Mouse (Mus musculus) cerebellum, adult 9-11 months (tissue): ENCODE results near the gene Olfr56.
"Not testable (repeated sequence)": the region's sequence is repeated elsewhere in the genome, so short reads cannot be mapped to it uniquely, and the experiment has no call there.

Experiments
- DNase-seq: peaks from one replicate; pipeline ENCODE4 v3.0.0; 2022

Olfr56 gene

DNA sequence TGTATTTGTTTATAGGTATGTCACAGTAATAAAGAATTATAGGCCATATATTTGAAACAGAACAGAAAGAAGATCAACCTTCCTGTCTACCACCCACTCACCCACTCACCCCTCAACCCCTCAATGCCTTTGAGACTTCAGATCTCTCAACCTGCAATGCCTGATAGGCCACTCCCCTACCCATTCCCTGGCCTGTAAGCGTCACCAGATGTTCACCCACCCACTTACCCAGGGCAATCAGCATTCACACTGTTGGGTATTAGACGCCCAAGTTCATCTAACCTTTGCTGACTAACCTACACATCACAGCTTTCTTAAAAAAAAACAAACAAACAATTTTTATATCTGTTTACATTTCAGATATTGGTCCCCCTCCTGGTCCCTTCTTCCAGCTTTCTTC, 83.2 kb downstream of the Olfr56 start:
- DNase-seq: not testable (repeated sequence)

DNA sequence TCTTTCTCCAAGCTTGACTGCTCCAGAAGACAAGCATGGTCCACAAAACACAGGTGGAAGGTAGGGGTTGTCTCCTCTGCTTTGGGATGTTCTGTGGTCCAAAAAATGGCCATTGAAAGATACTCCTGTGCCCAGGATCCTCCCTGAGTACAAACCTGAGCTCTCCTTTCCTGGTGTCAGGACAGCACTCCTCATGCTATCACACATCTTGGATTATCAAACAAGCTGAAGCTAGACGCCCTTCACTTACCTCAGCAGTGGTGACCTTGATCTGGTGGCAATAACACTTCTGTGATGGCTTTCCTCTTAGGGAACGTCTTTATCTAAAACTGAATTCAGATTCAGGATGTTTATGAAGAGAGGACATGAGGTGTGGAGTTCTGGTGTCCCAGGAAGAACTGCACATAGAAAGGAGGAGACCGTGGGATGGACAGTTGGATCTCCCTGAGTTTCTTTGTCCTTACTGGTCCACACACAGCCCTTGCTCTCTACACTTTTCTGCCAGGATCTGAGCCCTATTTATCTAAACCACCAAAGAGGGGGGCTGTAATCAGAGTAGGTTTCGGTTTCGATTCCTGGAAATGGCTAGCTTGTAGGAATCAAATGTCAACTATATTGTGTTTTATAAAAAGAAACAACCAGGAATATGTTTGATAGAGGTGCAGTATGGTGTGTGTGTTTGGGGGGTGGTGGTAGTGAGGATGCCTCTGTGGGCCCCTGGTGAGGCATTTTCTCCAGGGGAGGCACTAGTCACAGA, 85.2 kb downstream of the Olfr56 start, which contains the start of gene Tgtp2:
Tgtp2 (minus strand) TSS at position 494 of the 757 bp plus-strand sequence.
- DNase-seq: not testable (repeated sequence)

DNA sequence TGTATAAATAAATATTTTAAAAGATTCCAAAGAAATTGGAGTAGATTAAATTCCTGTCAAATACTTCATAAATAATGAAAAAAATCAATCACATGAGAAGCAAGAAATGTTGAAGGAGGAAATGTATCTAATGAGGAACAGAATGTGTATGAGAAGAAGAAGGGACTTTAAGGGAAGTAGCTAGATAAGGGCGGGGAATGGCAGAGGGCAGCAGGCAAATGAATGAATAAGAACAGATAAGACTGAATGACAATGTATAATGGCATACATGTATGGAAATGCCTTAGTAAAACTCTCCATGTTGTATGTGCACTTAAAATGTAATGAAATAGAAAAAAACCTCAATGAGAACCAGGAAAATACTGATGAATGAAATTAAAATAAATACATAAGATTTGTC, 89.7 kb downstream of the Olfr56 start:
- no peak for DNase-seq

DNA sequence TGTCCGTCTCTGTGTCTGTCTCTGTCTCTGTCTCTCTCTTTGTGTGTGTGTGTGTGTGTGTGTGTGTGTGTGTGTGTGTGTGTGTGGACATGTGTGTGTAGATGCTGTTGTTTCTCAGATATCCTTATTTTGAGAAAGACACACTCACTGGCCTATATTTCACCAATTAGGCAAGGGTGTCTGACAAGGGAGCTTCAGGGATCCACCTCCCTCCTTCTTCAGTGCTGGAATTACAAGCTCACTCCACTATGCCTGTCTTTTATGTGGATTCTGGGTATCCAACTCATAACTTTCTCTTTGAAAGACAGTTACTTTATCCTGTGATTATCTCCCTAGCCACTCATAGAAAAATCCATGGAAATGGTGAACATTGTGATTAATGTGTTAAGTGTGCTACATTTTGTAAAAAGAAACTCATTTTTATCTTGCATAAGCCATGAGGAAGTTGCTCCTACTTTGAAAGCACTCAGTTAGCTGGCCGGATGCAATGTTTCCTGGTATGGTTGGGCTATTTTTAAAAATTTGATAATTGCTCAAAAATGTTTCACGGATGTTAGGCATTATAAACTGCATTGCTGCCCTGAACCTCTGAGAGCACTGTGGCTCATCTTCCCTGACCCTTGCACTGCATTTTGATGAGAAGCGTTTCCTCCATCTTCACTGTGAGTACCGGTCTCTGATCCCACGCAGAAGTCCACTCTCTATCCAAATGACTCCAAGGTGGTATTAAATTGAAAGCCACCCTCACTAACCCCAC, 97.5 kb downstream of the Olfr56 start, which contains the start of gene Ifi47:
Ifi47 (plus strand) TSS at position 587 of the 757 bp plus-strand sequence.
- DNase-seq: not testable (repeated sequence)

DNA sequence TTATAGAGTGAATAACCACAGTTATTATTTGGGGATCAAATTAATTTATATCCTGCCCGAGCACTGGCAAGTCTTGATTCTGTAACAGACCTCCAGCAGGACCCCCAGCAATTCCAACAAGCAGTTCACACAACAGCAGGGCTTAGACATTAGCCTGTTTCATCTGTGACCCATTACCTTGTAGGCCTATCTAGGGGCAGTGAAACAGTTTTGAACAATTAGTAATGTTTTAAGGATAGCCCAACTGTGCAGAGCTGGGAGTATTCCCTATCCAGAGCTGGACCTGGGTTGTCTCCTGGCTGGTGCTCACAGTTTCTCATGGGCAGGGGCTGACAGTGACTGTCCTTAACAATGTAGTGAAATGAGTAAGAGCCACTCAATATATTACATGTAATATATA, 98.3 kb downstream of the Olfr56 start:
- DNase-seq: no peak

DNA sequence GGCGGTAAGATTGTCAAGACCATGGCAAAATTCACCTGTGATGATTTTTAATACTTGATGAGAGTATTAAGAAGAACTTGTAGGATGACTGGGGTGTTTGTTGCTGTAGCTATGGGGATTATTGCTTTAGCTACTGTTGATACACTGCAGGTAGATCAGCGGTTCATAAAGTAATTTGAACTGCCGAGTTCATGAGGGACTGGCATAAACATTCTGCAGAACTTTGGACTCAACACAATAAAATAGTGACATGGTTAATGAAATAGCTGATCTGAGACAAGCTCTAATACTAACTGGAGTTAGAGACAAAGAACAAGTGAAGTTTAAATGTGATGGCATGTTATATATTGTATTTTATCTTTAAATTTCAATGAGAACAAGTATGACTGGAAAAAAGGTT, 100.0 kb downstream of the Olfr56 start:
- no peak for DNase-seq

DNA sequence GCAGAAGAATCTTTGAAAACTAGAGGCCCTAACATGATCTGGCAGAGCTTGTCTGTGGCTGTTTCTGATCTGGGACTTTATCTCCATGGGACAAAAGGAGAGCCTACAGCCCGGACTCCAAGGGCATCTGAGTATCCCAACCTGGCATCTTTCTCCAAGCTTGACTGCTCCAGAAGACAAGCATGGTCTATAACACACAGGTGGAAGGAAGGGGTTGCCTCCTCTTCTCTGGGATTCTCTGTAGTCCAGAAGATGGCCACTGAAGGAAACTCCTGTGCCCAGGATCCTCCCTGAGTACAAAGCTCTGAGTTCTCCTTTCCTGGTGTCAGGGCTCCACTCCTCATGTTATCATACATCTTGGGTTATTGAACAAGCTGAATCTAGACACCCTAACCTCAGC, 101.9 kb downstream of the Olfr56 start:
- DNase-seq: no peak

DNA sequence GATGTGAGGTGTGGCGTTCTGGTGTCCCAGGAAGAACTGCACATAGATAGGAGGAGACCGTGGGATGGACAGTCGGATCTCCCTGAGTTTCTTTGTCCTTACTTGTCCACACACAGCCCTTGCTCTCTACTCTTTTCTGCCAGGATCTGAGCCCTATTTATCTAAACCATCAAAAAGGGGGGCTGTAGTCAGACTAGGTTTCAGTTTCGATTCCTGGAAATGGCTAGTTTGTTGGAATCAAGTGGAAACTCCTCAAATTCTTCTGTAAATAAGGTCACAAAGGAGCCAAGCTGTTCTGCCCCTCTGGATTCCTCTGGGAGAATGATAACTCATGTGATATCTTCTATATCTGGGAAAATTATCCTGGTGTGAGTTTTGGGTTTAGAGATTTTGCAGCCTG, 102.7 kb downstream of the Olfr56 start:
- no peak for DNase-seq

DNA sequence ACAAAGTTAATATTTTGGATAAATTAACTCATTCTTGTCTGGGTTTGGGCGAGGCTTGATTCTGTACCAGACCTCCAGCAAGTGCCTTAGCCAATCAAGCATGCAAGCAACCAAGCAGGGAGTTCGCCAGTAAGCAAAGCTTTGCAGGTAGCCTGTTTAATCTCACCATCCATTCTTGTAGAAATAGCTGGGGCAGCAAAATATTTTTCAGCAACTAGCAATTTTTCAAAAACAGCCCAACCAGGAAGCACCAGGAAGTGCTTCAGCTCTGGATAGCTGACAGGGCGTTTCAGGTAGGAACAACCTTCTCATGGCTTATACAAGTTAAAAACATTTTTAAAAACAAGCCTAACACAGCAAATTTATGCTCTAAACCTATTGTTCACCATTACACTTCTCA, 103.2 kb downstream of the Olfr56 start:
- DNase-seq: no peak

DNA sequence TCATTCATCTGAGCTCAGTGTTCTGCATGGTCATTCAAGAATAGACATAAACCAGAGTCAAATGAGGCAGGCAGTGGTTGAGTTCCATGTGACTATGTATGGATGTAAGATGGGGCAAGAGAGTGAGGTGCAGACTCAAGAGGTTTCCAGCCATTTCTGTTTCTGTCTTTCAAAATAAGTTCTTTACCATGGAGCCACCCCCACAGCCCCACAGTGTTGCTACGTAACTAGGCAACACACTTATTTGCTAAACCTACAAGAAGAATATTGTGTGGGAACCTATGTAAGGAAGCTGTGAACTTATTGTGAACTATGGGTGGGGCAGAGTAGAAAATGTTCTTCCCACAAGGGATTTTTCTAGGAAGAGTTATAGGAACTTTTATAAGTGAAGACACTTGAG, 104.5 kb downstream of the Olfr56 start:
- no peak for DNase-seq

DNA sequence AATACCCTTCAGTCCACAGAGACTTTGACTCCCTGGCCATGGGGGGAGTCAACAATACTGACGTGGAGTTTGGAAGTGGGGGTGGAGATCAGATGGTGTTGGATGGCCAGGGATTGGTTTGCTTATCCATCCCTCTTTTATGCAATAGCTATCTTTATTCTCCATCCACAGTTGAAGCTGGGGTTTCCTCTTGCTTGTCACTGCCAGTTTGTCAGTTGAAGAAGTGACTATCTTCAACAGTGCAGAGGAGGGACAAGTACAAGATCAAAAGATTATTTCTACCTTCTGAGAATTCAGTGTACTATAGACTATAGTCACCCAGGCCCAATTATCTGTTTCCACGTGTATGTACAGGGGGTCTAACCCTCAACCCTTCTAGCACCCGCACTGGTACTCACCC, 105.1 kb downstream of the Olfr56 start:
- no peak for DNase-seq

DNA sequence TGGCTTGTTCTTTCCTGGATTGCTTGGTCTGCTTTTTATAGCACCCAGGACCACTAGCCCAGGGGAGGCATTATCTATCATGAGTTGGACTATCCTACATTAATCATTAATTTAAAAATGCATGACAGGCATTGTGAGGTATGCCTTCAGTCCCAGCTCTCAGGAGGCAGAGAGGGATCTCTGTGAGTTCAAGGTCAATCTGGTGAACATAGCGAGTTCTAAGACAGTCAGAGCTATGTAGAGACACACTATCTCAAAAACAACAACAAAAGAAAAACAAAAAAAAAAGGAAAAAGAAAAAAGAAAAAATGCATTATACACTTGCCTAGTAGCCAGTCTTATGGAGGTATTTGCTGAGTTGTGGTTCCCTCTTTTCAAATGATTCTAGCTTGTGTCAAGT, 105.7 kb downstream of the Olfr56 start:
- no peak for DNase-seq

DNA sequence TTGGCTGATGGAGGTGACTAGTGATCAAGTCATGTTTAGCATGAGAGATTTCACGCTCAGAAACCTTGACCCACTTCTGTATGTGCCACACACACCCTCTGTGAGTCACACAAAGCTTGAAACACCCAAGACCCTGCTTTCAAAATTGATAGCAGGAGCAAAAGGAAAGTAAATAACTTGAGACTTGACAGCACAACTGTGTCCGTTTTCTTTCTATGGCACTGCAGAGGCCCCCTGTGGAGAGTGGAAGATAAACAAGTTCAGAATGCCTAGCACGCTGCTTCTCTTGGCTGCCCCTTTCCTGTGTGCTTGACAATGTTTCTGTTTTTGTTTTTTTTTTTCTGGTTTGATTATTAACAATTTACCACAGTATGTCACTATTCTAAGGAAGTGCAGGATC, 106.2 kb downstream of the Olfr56 start:
- DNase-seq: no peak

DNA sequence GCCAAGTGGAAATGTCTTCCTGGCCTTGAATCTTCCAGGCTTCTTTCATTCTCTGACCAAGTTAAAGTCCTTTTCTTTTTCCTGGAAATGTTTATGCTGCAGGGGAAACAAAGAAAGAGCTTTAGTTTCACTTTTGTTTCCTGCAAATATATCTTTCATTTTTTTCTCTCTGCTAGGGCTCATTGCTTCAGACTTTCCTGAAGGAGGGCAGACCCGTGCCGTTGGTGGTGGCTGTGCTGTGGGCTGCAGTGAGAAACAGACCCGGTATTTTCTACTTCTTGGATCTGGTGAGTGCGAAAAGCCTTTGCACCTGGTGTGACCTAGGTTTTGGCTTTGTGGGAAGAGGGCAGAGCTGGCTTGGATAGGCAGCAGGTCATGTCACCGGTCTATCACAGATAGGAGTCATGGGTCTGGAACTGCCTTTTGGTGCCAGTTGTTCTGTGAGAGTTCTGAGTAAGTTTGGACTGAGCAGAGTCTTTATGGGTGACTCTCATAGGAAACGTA, 108.2 kb downstream of the Olfr56 start:
- no peak for DNase-seq

DNA sequence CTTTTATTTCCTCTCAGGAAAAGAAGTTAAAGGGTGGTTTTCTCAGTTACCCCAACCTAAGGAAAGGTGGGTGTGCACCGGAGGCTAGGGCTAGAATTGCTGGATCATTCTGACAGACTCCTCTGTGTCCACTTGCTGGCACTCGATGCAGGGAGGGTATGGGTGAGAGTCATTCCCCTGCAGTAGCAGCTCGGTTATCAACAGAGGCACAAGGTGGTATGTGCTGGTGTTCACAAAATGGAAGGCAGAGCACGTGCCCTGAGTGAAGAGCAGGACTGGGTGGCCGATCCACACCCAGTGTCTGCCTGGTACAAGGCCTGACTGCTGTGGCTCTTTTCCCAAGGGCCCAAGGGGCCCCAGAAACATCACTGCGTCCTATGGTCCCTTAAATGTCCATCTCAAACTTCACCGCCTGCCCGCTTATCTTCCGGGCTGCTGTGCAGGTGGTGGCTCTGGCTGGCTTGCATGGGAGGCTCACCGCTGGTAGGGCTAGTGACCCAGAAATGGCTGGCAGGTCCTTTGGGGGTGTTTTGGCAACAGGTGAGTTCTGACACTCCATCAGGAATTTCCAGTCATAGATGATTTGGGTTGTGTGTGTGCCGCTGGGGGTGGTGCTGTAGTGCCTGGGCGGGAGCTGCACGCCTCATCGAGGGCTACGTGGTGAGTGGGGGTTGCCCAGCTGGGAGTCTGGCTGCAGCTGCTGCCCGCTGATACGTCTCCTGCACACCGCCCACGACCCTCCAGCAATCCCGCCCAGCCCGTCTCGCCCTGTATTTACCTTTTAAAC, 109.3 kb downstream of the Olfr56 start:
- DNase-seq: no peak

DNA sequence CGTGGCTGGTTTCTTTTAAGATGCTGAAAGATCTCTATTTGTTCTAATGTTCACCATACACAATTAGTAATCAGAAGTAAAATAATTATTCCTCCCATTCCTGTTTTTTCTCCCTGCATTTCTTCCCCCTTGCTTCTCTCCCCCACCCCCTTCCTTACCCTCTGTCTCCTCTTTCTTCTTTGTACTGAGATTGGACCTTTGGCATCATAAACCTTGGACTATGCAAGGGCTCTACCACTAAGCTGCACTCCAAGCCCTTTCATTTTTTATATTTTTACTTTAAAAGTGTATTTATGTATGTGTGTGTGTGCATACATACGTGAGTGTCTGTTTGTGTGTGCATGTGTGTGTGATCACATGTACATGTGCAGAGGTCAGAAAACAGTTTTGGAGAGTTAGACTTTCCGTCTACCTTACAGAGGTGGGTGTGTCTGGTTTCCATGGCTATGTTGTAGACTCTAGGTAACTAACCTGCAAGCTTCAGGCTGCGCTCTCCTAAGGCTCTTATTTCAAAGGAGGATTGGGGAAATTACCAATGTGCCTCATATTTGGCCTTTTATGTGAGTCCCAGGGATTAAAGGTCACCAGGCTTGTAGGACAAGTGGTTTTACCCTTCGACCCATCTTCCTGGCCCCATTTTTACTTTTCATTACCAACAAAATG, 110.4 kb downstream of the Olfr56 start:
- no peak for DNase-seq

DNA sequence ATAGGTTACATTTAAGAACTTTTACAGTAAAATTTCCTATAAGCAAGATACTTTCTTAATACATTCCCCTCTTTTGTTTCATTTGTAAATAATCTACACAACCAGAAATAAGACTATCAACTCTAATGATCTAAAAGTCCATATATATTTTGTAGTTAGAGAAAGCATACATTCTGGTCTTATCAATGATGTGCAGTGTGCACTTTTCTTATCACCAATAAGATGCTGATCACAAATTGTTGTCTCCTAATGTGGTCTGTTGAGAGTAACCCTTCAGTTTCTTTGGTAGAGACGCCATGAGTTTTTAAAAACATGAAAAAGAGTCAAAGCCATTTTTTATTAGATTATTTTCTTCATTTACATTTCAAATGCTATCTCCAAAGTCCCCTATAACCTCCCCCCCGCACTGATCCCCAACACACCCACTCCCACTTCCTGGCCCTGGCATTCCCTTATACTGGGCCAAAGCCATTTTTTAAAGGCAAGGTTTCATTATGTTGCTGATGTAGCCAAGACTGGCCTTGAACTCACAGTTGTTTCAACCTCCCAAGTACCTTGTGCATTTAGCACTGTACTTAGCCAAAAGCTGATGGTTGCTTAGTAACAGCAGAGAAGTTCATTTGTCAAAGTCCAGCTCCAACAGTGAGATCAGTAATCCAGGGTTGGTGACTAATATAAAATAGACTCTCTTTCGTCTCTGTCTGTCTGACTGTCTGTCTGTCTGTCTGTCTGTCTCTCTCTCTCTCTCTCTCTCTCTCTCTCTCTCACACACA, 111.2 kb downstream of the Olfr56 start:
- no peak for DNase-seq

DNA sequence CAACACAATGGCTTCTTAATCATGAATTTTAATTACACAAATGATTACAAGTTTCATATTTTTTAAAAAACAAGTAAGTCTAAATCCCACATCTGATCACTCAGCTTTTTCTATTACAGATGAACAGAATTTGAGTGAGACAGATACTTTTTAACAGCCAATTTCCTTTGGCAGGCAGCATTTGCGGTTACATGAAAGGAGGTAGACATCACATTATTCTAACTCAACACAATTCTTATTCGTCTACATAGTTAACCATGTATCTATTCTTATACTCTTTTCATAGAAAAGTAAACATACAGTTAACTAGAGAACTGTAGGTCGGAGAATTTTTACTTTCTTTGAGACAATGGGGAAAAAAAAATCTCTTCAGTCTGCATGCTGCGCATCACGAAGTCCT, 111.9 kb downstream of the Olfr56 start:
- DNase-seq: no peak

DNA sequence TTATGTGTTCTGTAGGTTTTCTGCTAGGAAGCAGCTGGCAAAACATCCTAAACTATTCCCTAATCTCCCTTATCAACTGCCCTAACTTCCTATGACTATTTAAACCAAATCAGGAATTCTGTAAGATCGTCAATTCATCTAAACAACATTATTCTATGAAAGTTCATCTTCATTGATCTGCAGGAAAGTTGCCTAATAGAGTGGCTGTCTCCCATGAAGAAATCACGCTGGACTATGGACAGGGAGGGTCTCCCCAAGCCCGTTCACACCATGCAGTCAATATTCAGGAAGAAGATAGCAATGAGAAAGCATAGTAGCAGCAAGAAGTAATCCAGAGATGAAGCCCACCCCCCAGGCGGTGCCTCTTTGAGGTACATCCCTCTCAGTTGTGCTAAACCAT, 112.5 kb downstream of the Olfr56 start:
- DNase-seq: no peak

DNA sequence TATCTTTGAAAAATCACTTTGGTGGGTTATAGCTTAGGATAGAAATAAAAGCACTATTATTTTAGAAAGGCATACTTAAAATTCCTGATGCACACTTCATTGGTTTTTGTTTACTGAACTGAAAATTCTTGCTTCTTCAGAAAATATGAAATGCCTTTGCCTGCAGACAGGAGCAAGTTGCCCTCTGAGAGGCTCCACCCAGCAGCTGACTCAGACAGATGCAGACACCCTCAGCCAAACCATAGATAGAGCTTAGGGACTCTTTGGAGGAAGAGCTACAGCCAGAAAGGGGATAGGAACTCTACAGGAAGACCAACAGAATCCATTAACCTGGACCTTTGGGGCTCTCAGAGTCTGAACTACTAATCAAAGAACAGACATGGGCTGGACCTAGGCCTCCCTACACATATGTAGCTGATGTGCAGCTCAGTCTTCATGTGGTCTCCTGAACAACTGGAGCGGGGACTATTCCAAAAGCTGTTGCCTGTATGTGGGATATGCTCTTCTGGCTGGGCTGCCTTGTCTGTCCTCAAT, 113.4 kb downstream of the Olfr56 start:
- DNase-seq: no peak

DNA sequence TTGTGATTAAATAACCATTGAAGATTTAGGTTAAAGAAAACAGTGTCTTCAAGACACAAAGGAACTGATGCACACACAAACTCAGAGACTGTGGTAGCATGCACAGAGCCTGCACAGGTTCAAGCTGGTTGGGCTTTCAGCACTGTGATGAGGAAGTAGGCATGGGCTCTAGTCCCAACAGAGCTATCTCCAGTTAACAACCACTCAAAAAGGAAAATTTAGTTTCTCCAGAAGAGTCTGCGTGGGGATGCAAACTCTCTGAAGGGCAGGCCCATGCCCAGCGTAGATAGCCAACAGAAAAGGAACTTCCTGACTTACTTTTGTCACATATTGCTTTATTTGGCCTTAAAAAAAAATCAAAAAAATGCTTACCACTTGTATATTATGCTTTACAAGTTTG, 114.1 kb downstream of the Olfr56 start:
- DNase-seq: no peak
